Mouse (Mus musculus) erythroblast, embryonic 14.5 days (primary cell): ENCODE data around the gene Gm3371. TPM values are rescaled to one million over a fixed set of nuclear protein-coding genes. Genes with fewer than 3 reads are reported as not detected.
"Not testable (repeated sequence)": the region's sequence is repeated elsewhere in the genome, so short reads cannot be mapped to it uniquely, and the experiment has no call there.

Experiments
- H3K27me3 ChIP-seq: 2 replicates; pipeline ENCODE4 v1.6.1; 2012; ENCODE audit warnings: inconsistent platforms; ENCODE audit not compliant: control insufficient read depth
- H3K36me3 ChIP-seq: 2 replicates; pipeline ENCODE4 v1.6.1; 2012; ENCODE audit warnings: mild to moderate bottlenecking, inconsistent platforms; ENCODE audit not compliant: control insufficient read depth
- H3K4me1 ChIP-seq: 2 replicates; pipeline ENCODE4 v1.6.1; 2012; ENCODE audit warnings: inconsistent platforms; ENCODE audit not compliant: control insufficient read depth
- H3K4me3 ChIP-seq: replicated peaks from 2 replicates; pipeline ENCODE3; 2012; ENCODE audit warnings: moderate library complexity, mild to moderate bottlenecking, inconsistent platforms
- H3K9me3 ChIP-seq: 2 replicates; pipeline ENCODE4 v1.6.1; 2012; ENCODE audit warnings: low read length, inconsistent platforms, mixed read lengths; ENCODE audit not compliant: control insufficient read depth
- polyA plus RNA-seq: library from polyadenylated mRNA; stranded (reverse); fragments of >175 nt; gene quantifications from 2 replicates; pipeline ENCODE4 v1.2.3, GENCODE M21; 2012

The Gm3371 gene
- not detected in 2 replicates for polyA plus RNA-seq

DNA sequence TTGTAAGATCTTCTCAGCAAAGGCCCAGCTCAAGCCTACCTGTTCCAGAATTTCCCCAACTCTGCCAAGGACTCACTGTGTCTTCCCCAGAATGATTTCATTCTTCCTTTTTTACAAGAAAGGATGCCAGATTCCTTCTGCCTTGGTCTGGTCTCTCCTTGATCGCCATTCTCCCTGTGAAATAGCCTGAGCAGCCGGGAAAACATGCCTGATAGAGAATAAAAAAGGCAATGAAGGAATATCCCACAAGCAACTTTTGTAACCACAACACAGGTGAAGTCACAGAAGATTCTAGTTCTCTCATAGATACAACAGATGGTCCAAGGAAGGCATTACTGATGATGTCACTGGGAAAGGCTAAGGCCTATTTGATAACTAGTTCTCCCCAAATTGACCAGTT, at the start of gene Gm3371:
Gene Gm3371 (minus strand): TSS at position 101 of the 400 bp plus-strand sequence.
- H3K36me3 ChIP-seq, H3K4me1 ChIP-seq, H3K9me3 ChIP-seq, H3K27me3 ChIP-seq, H3K4me3 ChIP-seq: not testable (repeated sequence)

GRCm38 (mm10) chr14:44433335-44433734, 22.8 kb upstream of the Gm3371 start, which contains the start of gene Gm8232:
TSS of gene Gm8232 (plus strand) at chr14:44433635.
- H3K27me3 ChIP-seq, H3K9me3 ChIP-seq, H3K4me1 ChIP-seq, H3K4me3 ChIP-seq, H3K36me3 ChIP-seq: not testable (repeated sequence)

GRCm38 (mm10) chr14:44384233-44384632, 26.3 kb downstream of the Gm3371 start:
- H3K9me3 ChIP-seq, H3K4me1 ChIP-seq, H3K36me3 ChIP-seq, H3K27me3 ChIP-seq, H3K4me3 ChIP-seq: not testable (repeated sequence)

DNA sequence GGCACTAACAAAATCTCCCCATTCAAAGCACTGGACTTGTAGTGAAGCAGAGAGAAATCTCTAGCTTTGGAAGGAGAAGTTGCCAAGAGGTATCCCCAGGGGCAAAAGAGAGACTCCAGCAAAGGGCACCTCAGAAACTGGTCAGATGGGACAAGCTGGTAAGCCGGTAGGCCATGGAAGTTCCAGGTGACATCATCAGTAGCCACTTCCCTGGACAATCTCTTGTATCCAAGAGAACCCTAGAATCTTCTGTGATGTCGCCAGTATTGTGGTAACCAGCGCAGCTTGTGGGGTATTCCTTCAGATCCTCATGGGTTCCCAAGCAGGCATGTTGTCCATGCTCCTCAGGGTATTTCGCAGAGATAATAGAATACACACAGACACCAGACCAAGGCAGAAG, 45.4 kb downstream of the Gm3371 start, which contains the start of gene Gm8229:
Gene Gm8229 (plus strand): TSS at position 301 of the 400 bp plus-strand sequence.
- not testable (repeated sequence) for H3K27me3 ChIP-seq

DNA sequence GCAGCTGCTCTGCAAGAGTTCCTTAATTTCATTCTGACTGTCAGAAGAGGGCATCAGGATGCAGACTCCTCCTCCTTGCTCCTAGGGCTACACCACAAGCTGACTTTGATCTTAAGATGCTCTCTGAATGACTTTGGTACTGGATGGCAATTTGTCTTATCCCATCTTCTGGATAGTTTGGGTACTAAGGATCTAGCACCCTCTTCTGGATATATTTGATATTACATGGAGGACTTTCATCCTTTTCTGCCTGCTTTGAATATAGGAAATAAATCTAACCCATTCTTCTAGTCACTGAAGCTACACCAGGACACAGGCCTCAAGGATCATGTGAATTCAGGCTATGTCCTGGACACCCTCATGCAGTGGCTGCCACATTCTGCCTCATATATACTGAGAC, 48.2 kb downstream of the Gm3371 start:
- not testable (repeated sequence) for H3K9me3 ChIP-seq, H3K4me3 ChIP-seq, H3K36me3 ChIP-seq, H3K27me3 ChIP-seq, H3K4me1 ChIP-seq

More for the DNA sequence above, 45.4 kb downstream of the Gm3371 start, which contains the start of gene Gm8229:
- not testable (repeated sequence) for H3K36me3 ChIP-seq, H3K4me1 ChIP-seq, H3K9me3 ChIP-seq, H3K4me3 ChIP-seq

GRCm38 (mm10) chr14:44361416-44361815, 49.1 kb downstream of the Gm3371 start:
- not testable (repeated sequence) for H3K36me3 ChIP-seq, H3K27me3 ChIP-seq, H3K9me3 ChIP-seq, H3K4me3 ChIP-seq, H3K4me1 ChIP-seq

Other genes with a start within 250 kb of the Gm3371 start
- gene Gm8212, start 213.0 kb downstream of the Gm3371 start, polyA plus RNA-seq: not detected in 2 replicates
- not detected in 2 replicates for gene 4930503E14Rik, start 197.4 kb downstream of the Gm3371 start, polyA plus RNA-seq
- not detected in 2 replicates for gene Gm8220, start 125.1 kb downstream of the Gm3371 start, polyA plus RNA-seq
- gene Gm5930, start 72.1 kb downstream of the Gm3371 start, polyA plus RNA-seq: not detected in 2 replicates
- gene Gm8229, start 45.3 kb downstream of the Gm3371 start, polyA plus RNA-seq: not detected in 2 replicates
- gene Gm8232, start 22.9 kb upstream of the Gm3371 start, polyA plus RNA-seq: not detected in 2 replicates
- not detected in 2 replicates for gene BC061237, start 81.8 kb upstream of the Gm3371 start, polyA plus RNA-seq
- gene Gm17093, start 107.6 kb upstream of the Gm3371 start, polyA plus RNA-seq: not detected in 2 replicates
- not detected in 2 replicates for gene Gm8247, start 172.5 kb upstream of the Gm3371 start, polyA plus RNA-seq
- gene Gm5624, start 217.2 kb upstream of the Gm3371 start, polyA plus RNA-seq: not detected in 2 replicates